Mouse (Mus musculus) liver, embryonic 15.5 days (tissue): ENCODE measurements around the gene Impdh2. TPM values are rescaled to one million over a fixed set of nuclear protein-coding genes. Genes with fewer than 3 reads are reported as not detected.
A peak's percentile ranks its signal among the peaks of the same experiment; 100 is the strongest.
"Not testable (repeated sequence)": the region's sequence is repeated elsewhere in the genome, so short reads cannot be mapped to it uniquely, and the experiment has no call there.

ENCODE experiments used
- ATAC-seq: fragments of 200-750 bp; cut with Nextera tagmentation; 2 replicates; pipeline ENCODE4 v1.8.0; 2017; ENCODE audit warnings: moderate number of reproducible peaks, mild to moderate bottlenecking, moderate library complexity; ENCODE audit not compliant: insufficient read depth
- H3K27ac ChIP-seq: fragments of 300-500 bp; sonication (generic); replicated peaks from 2 replicates; pipeline ENCODE4 v1.5.1; 2015; ENCODE audit warnings: mild to moderate bottlenecking, inconsistent platforms
- H3K27me3 ChIP-seq: fragments of 300-500 bp; sonication (generic); 2 replicates; pipeline ENCODE4 v1.6.1; 2015; ENCODE audit warnings: mild to moderate bottlenecking, inconsistent platforms
- H3K36me3 ChIP-seq: fragments of 300-500 bp; sonication (generic); replicated peaks from 2 replicates; pipeline ENCODE4 v1.6.1; 2015; ENCODE audit warnings: moderate library complexity, mild to moderate bottlenecking, inconsistent platforms
- H3K4me1 ChIP-seq: fragments of 300-500 bp; sonication (generic); replicated peaks from 2 replicates; pipeline ENCODE4 v1.6.1; 2015; ENCODE audit warnings: inconsistent platforms
- H3K4me2 ChIP-seq: fragments of 300-500 bp; sonication (generic); 2 replicates; pipeline ENCODE4 v1.6.1; 2015; ENCODE audit warnings: moderate library complexity, mild to moderate bottlenecking, inconsistent platforms
- H3K4me3 ChIP-seq: fragments of 300-500 bp; sonication (generic); replicated peaks from 2 replicates; pipeline ENCODE4 v1.5.1; 2015; ENCODE audit warnings: mild to moderate bottlenecking, inconsistent platforms
- H3K9ac ChIP-seq: fragments of 300-500 bp; sonication (generic); 2 replicates; pipeline ENCODE4 v1.6.1; 2015; ENCODE audit warnings: moderate library complexity, mild to moderate bottlenecking, inconsistent platforms
- H3K9me3 ChIP-seq: fragments of 300-500 bp; sonication (generic); replicated peaks from 2 replicates; pipeline ENCODE4 v1.6.1; 2016; ENCODE audit warnings: inconsistent platforms
- WGBS: fragments of 180-500 bp; shearing (Covaris S2); methylation state at CpG from one replicate; pipeline ENCODE4 v1.1.7; 2015; ENCODE audit warnings: mixed read lengths; ENCODE audit not compliant: insufficient replicate concordance; 5-methylcytosine and 5-hydroxymethylcytosine counted together
- polyA plus RNA-seq: library from polyadenylated mRNA; unstranded; fragments of >200 nt; fragmentation: Nextera tagmentation; extraction: Ambion mirVana; gene quantifications from 2 replicates; pipeline ENCODE4 v1.2.1, GENCODE M21; 2015

The Impdh2 gene
- polyA plus RNA-seq, 1 experiment from 2014 or later, result 93.7 TPM

DNA sequence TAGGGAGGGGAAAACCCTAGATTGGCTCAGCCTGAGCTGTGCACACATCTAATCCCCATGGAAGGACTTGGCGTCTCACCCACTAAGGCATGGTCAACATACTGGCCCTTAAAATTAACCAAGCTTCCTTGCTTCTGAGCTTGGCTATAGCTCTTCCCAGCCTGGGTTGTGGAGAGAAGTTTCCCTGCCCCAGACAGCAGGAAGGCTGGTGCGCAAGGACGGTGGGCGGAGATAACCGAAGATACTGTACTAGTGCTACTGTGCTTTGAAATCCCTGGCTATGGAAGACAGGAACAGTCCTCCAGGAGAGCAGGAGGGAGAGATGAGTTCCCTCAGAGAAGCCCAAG, 19.2 kb downstream of the Impdh2 start:
- Histone ChIP-seq H3K9me3 (no peaks in the 10 kb centered on the region), H3K27me3 (no peaks in the 10 kb centered on the region), H3K36me3 (no peaks in the 10 kb centered on the region), H3K4me2 (peak overlapping the region; percentile 91), H3K4me3 (peak overlapping the region; percentile 72), H3K4me1 (peaks cover 30% of the 10 kb centered on the region), H3K9ac (peak overlapping the region; percentile 79; the same call in 1 of the 2 replicates), H3K27ac (peak overlapping the region; percentile 56; the same call in 1 of the 2 replicates)
- no peak for ATAC-seq
- 60% methylated on average over 5 of the region's 5 CpGs for WGBS

GRCm38 (mm10) chr9:108587571-108588180, 27.6 kb downstream of the Impdh2 start:
- Histone ChIP-seq H3K9ac (no peak overlapping the region), H3K36me3 (no peaks in the 10 kb centered on the region), H3K4me3 (no peak overlapping the region), H3K4me2 (no peak overlapping the region), H3K4me1 (peaks cover 7% of the 10 kb centered on the region; the same call in 1 of the 2 replicates), H3K27ac (no peak overlapping the region), H3K27me3 (no peaks in the 10 kb centered on the region), H3K9me3 (no peaks in the 10 kb centered on the region)
- ATAC-seq, result no peak
- WGBS, result 39% methylated on average over 14 of the region's 14 CpGs

- Histone ChIP-seq H3K36me3 (no peaks in the 10 kb centered on the region), H3K4me1 (peaks cover 7% of the 10 kb centered on the region; the same call in 1 of the 2 replicates), H3K27ac (no peak overlapping the region), H3K9me3 (no peaks in the 10 kb centered on the region), H3K4me2 (no peak overlapping the region), H3K9ac (no peak overlapping the region), H3K4me3 (no peak overlapping the region), H3K27me3 (no peaks in the 10 kb centered on the region)
- WGBS, result 60% methylated on average over 5 of the region's 5 CpGs
- no peak for ATAC-seq
Observed at GRCm38 (mm10) chr9:108589229-108589628, 29.1 kb downstream of the Impdh2 start.

GRCm38 (mm10) chr9:108591462-108591861, 31.4 kb downstream of the Impdh2 start:
- Histone ChIP-seq H3K27me3 (no peaks in the 10 kb centered on the region), H3K4me1 (peaks cover 13% of the 10 kb centered on the region), H3K4me2 (no peak overlapping the region), H3K9ac (no peak overlapping the region), H3K4me3 (no peak overlapping the region), H3K36me3 (no peaks in the 10 kb centered on the region), H3K9me3 (no peaks in the 10 kb centered on the region), H3K27ac (no peak overlapping the region)
- no peak for ATAC-seq
- WGBS, result 76% methylated on average over 4 of the region's 4 CpGs

DNA sequence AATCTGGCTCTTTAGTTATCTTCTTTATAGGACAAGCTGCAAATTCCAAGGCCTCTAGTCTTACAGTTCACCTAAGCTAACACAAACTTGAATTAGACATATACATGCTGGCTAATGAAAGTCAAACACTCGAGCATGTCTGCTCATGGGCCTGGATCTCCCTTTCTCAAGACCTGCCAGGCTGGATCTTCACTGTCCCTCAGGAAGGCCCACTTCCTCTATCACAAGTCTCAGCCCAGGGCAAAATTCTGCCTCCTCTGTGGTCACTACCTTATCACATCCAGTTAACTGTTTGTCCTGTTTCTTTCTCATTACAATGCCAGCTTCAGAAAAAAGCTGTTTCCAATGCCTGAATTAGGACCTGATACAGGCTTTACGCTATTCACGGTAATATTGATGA, 34.3 kb downstream of the Impdh2 start:
- no peak for ATAC-seq

DNA sequence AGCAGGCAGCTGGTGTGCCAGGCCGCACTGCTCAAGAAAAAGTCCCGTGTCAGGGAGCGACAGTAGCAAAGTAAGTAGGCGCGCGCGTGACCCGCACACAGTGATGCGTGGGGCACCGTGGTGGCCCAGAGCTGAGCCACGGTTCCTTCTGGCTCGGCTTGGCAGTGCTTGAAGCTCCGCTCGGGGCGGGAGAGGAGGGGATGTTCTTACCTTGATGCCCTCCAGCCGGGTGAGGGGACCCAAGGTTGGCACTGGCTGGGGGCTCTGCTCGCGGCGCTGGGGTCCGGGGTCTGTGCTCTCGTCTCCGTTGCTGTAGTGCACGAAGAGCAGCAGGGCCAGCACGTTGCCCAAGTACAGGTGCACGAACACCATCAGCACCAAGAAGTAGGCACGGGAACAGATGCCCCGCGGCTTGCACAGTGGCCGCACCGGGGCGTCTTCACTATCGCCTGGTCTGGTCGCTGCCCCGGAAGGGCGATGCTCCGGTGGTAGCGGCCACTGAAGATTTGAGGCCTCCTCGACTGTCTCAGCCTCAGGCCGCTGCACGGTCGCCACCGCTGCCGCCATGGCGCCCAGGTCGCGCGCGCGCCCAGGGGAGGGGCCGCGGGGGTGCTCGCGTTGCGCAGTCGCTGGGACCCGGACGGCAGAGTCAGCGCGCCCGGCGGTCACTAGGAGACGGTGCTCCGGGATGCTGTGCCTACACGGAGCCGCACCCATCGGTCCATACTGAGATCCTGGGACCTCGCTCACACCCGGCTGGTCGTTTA, 37.1 kb downstream of the Impdh2 start, which contains the start of gene P4htm:
Gene P4htm, minus strand, starts transcription at position 670 of the 767 bp plus-strand sequence.
- Histone ChIP-seq H3K36me3 (no peaks in the 10 kb centered on the region; the same call in 1 of the 2 replicates), H3K9ac (0 out of 2 replicates have a peak within 1 kb of the TSS, but pooled peaks have one; percentile 51), H3K9me3 (no peaks in the 10 kb centered on the region), H3K4me3 (peak within 1 kb of the TSS; percentile 63), H3K27ac (no peak within 1 kb of the TSS), H3K4me1 (peaks cover 22% of the 10 kb centered on the region), H3K27me3 (peaks cover 16% of the 10 kb centered on the region), H3K4me2 (peak within 1 kb of the TSS; percentile 89)
- ATAC-seq, result peak; percentile 50
- 5% methylated on average over 69 of the region's 69 CpGs for WGBS

More for the DNA sequence above, 34.3 kb downstream of the Impdh2 start:
- H3K4me2 ChIP-seq, result no peak overlapping the region
- WGBS, result 35% methylated on average over 3 of the region's 3 CpGs
- no peak overlapping the region for H3K4me3 ChIP-seq
- H3K4me1 ChIP-seq, result peaks cover 22% of the 10 kb centered on the region
- no peaks in the 10 kb centered on the region for H3K36me3 ChIP-seq
- H3K9ac ChIP-seq, result no peak overlapping the region
- peaks cover 16% of the 10 kb centered on the region for H3K27me3 ChIP-seq
- H3K9me3 ChIP-seq, result no peaks in the 10 kb centered on the region
- no peak overlapping the region for H3K27ac ChIP-seq

DNA sequence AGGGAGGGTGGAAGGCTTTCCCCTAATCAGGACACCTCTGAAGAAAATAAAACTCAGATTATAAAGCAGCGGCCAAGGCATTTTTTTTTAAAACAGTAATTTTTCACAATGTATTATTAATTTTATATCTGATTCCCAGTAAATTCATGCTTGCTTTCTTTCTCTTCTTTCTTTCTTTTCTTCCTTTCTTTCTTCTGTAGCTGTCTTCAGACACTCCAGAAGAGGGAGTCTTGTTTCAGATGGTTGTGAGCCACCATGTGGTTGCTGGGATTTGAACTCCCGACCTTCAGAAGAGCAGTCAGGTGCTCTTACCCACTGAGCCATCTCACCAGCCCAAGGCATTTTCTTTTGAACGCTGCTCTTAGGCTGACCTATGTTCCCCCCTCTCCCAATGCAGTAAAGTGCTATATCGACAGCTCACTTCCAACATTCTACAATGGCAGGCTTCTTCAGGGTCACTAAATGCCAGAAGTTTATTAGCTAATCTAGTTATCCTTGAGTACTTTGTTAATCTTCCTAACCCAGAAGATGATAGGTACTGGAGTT, 39.0 kb downstream of the Impdh2 start:
- H3K4me3 ChIP-seq, result no peak overlapping the region
- peaks cover 16% of the 10 kb centered on the region for H3K27me3 ChIP-seq
- H3K9me3 ChIP-seq, result no peaks in the 10 kb centered on the region
- H3K27ac ChIP-seq, result no peak overlapping the region
- no peak overlapping the region for H3K9ac ChIP-seq
- peaks cover 18% of the 10 kb centered on the region for H3K36me3 ChIP-seq
- ATAC-seq, result no peak
- no peak overlapping the region for H3K4me2 ChIP-seq
- WGBS, result 57% methylated on average over 4 of the region's 4 CpGs
- peaks cover 22% of the 10 kb centered on the region for H3K4me1 ChIP-seq

DNA sequence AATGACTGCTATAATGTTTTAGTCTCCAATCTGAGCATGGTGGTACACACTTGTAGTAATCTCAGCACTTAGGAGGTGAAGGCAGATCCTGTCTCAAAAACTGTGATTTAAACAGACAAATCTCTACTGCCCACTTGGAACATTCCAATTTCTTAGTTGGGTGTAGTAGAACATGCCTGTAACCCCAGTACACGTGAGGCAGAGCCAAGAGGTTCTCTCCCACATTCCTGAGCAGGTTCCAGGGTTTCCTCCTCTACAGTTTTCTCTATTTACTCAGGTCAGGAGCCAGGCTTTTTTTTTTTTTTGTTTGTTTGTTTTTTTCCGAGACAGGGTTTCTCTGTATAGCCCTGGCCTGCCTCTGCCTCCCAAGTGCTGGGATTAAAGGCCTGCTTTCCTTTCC, 39.9 kb downstream of the Impdh2 start:
- no peak overlapping the region for H3K27ac ChIP-seq
- 53% methylated on average over 2 of the region's 2 CpGs for WGBS
- ATAC-seq, result no peak

GRCm38 (mm10) chr9:108601986-108602385, 41.9 kb downstream of the Impdh2 start:
- H3K9me3 ChIP-seq, result no peaks in the 10 kb centered on the region
- peaks cover 45% of the 10 kb centered on the region for H3K36me3 ChIP-seq
- no peak overlapping the region for H3K4me2 ChIP-seq
- no peak for ATAC-seq
- H3K27ac ChIP-seq, result no peak overlapping the region
- H3K4me3 ChIP-seq, result no peak overlapping the region
- 60% methylated on average over 4 of the region's 4 CpGs for WGBS
- H3K27me3 ChIP-seq, result peaks cover 11% of the 10 kb centered on the region
- no peak overlapping the region for H3K9ac ChIP-seq
- peaks cover 11% of the 10 kb centered on the region for H3K4me1 ChIP-seq

More for the DNA sequence above, 39.9 kb downstream of the Impdh2 start:
- Histone ChIP-seq H3K4me2 (no peak overlapping the region), H3K9me3 (no peaks in the 10 kb centered on the region), H3K4me3 (no peak overlapping the region), H3K27me3 (peaks cover 16% of the 10 kb centered on the region), H3K36me3 (peaks cover 27% of the 10 kb centered on the region), H3K4me1 (peaks cover 22% of the 10 kb centered on the region), H3K9ac (no peak overlapping the region)

GRCm38 (mm10) chr9:108607929-108608328, 47.8 kb downstream of the Impdh2 start:
- not testable (repeated sequence) for H3K4me1 ChIP-seq, H3K27me3 ChIP-seq, H3K9ac ChIP-seq, H3K27ac ChIP-seq, H3K4me3 ChIP-seq, H3K9me3 ChIP-seq, H3K4me2 ChIP-seq, ATAC-seq
- 79% methylated on average over 5 of the region's 5 CpGs for WGBS
- H3K36me3 ChIP-seq, result peaks cover 98% of the 10 kb centered on the region

DNA sequence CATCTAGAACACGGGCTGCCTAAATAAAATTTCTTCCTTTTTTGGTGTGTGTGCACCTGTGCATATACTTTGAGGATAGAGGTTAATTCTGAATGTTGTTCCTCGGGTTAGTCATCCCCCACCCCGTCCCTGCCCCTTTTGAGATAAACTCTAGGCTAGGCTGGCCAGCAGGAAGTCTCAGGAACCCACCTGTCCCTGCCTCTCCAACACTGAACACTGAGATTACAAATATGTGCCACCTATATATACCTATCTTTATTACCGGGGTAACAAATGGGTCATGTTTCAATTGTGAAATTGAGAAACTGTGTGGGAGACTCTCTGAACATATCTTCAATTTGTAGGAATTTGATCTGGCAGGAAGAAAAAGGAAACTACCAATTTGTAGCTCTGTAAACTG, 48.8 kb downstream of the Impdh2 start:
- Histone ChIP-seq H3K36me3 (peaks cover 98% of the 10 kb centered on the region), H3K4me2 (no peak overlapping the region), H3K9ac (no peak overlapping the region), H3K9me3 (no peaks in the 10 kb centered on the region), H3K4me1 (peaks cover 9% of the 10 kb centered on the region), H3K27me3 (no peaks in the 10 kb centered on the region), H3K4me3 (no peak overlapping the region), H3K27ac (no peak overlapping the region)
- no peak for ATAC-seq
- 50% methylated on average over 4 of the region's 4 CpGs for WGBS
